Mouse (Mus musculus) mesoderm, embryonic 11.5 days (tissue): ENCODE results near the gene Polr2e.
A peak's percentile ranks its signal among the peaks of the same experiment; 100 is the strongest.

Source experiments
- DNase-seq: peaks from one replicate; pipeline ENCODE4 v3.0.0-alpha.2; 2012; ENCODE audit warnings: low read depth, low spot score

The Polr2e gene

DNA sequence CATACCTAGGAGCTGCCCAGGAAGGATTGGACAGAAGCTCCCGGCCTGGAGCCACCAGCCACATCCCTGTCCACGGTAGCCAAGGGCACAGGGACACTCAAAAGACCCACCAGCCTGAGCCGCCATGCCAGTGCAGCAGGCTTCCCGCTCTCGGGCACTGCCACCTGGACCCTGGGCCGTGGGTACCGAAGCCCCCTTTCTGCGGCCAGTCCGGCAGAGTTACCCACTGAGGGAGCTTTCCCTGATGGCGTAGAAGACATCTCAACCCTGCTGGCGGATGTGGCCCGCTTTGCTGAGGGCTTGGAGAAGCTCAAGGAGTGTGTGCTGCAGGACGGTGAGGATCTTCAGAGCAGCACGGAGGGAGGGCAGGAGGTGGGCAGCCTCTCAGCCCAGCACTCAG lies 21.8 kb downstream of the Polr2e start:
- DNase-seq = no peak

DNA sequence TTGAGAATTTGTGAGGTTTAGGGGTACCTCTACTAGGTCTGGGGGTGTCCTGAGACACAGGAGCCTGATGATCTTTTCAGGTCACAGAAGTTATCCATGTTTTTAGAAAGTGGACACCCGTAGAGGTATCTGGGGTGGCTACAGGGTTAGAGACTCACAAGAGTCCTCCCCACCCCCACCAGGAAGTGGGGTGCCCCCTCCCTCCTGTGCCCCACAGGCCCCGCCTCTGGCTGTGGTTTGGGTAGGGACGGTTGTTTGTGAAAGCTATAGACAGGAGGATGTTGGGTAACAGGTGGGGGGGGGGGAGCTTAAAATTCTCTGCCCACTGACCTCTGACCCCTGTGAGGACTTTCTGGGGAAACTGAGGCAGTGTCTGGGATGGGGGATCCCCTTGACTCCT lies 22.2 kb downstream of the Polr2e start:
- no peak for DNase-seq

DNA sequence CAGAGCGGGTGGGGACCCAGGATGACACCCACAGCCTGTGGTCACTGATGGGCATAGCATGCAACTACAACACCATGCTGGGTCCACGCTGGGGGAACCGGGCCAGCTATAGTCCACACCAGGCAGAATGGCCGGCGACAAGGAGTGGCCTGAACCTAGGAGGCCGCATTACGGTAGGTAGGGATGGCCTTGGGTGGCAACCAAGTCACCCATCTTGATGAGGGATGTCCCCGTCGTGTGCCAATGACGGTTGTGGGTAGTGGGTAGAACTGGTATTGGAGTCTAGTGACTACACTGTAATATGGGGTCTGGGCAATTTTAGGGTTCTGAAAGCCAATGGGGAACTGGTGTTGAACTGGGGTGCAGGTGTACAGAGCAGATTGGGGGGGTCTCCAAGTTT lies 22.7 kb downstream of the Polr2e start:
- no peak for DNase-seq

DNA sequence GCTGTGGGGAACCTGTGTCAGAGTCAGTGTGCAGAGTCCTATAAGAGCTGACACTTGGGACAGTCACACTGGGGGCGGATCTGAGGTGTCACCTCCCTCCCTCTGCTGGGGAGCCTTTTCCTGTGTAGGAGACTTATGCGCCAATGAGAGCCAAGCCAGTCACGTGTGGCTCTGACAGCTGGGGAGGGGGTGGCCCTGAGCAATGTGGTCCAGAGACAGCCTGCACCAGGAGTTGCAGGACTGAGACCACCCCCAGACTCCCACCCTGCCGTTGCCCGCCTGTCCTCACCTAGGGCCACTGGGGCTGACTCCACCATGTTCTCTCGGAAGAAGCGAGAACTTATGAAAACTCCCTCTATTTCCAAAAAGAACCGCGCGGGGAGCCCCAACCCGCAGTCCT lies 23.1 kb downstream of the Polr2e start, which contains the start of gene Arhgap45:
TSS of gene Arhgap45 (plus strand) at position 143 of the 400 bp plus-strand sequence.
- no peak for DNase-seq

DNA sequence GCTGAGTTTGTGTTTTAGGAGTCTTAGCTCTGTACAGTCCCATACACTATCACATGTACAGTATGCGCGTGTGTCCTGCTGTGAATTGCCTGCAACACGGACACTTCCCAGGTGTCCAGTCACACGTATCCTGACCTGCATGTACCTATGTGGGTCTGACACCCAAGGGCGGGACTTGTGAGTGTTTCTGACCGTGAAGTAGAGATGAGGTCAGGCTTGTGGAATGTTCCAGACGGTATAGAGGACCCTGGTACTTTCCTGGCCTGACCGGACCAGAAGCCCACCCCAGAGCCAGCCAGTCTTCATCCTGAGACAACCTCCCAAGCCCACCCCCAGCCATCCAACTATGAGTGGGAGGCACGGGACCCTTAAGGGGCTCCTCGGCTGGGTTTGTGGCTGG lies 24.0 kb downstream of the Polr2e start:
- no peak for DNase-seq

DNA sequence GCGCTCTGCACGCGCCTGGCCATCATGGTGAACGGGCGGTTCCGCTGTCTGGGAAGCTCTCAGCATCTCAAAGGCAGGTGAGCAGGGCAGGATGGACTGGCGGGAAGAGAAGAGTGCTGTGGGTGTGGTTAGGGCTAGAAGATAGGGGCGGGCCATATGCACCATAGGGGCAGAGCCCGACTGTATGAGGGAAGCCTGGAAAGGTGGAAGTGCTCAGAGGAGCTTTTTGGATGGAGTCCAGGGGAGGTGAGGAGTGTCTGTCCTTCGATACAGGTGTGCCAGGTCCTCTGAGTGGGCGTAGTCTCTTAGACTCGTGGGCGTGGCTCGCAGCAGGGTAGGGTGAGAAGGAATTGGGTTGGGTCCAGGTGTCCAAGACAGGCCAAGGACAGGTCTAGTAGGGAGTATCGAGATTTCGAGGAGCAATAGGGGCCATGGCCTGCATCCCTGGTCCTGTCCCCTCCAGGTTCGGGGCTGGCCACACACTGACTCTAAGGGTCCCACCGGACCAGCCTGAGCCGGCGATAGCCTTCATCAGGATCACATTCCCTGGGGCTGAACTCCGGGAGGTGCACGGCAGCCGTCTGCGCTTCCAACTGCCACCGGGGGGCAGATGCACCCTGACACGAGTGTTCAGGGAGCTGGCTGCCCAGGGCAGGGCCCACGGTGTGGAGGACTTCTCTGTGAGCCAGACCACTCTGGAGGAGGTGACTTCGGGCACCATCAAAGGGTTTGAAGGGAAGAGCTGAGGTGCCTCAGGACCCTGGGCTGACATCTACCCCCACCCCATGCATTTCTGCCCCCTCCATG lies 24.9 kb downstream of the Polr2e start:
- no peak for DNase-seq

DNA sequence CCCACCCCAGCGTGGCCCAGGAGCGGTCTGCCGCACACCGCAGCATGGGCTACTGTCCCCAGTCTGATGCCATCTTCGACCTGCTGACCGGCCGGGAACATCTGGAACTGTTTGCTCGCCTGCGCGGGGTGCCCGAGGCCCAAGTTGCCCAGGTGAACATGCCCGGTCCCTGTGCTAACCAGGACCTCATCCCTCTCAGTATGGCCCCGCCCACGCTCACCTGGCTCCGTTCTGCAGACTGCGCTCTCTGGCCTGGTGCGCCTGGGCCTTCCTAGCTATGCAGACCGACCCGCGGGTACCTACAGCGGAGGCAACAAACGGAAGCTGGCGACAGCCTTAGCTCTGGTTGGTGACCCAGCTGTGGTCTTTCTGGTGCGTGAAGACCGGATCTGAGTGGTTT lies 26.0 kb downstream of the Polr2e start:
- no peak for DNase-seq

DNA sequence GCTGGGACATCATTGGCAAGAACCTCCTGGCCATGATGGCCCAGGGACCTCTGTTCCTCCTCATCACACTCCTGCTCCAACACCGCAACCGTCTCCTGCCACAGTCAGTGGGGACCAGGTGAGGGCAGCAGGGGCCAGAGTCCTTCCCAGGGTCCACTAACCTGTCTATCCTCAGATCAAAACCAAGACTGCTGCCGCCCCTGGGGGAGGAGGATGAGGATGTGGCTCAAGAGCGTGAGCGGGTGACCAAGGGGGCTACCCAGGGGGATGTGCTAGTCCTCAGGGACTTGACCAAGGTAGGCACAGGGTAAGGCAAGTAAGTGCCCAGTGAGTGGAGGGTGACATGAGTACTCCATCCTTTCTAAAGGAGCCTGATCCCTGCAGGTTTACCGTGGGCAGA lies 27.9 kb downstream of the Polr2e start:
- no peak for DNase-seq

DNA sequence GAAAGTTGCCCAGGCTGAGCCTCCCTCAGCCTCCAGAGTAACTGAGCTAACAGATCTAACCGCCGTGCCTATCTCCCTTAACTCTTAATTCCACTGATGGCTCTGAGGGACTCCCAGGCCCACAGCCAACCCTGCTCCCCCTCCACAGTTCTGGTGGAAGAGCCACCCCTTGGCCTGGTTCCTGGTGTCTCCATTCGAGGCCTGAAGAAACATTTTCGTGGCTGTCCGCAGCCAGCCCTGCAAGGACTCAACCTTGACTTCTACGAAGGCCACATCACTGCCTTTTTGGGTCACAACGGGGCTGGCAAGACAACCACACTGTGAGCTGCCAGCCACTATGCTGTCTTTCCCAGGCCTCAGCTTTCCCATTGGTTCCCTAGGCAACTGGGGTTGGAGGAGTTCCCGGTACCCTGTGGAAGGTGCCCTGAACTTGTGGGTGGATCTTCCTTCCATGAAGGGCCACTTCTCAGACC lies 35.3 kb downstream of the Polr2e start:
- no peak for DNase-seq

DNA sequence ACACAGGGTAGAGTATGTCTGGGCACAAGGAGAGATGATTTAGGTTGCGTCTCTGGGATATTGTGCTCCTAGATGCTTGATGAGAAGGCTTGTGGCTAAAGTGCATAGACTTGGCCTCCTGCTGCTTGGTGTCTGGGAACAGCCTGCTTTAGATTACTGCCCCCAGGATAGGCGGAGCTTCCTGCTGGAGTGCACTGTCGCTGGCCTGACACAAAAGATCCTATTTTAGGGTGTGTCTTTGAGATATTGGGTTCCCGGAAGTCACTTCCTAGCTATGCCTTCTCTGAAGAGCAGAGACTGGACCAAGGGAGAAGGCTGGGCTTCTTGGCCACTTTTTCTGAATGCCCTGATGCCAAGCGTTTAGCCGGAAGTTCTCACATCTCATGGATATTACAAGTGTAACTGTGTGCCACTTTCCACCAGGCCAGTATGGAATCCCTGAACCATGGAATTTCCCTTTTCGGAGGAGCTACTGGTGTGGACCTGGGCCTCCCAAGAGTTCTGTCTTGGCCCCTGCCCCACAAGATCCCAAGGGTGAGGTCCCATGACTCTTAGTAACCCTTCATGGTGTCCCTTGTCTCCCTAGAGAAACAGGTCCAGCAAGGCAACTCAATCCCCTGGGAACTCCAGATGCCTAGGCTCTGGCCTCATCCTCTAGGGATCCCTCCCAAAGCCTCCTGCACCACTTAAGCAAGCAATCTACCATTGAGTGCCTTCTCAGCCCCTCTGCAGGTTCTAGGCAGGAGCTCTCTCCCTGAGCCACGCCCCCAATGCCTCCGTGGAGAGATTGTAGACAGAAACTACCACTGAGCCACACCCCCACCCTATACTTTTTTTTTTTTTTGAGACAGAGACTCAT lies 36.0 kb downstream of the Polr2e start:
- DNase-seq = no peak

DNA sequence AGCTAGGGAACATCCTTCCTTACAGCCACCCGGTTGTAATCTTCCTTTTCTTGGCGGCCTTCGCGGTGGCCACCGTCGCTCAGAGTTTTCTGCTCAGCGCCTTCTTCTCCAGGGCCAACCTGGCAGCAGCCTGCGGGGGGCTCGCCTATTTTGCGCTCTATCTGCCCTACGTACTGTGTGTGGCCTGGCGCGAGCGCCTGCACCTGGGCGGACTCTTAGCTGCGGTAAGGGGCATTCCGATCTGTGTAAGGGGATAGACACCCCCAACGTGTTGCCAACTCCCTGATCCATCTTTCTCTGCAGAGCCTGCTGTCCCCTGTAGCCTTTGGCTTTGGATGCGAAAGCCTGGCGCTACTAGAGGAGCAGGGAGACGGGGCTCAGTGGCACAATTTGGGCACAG lies 36.8 kb downstream of the Polr2e start:
- DNase-seq = no peak

DNA sequence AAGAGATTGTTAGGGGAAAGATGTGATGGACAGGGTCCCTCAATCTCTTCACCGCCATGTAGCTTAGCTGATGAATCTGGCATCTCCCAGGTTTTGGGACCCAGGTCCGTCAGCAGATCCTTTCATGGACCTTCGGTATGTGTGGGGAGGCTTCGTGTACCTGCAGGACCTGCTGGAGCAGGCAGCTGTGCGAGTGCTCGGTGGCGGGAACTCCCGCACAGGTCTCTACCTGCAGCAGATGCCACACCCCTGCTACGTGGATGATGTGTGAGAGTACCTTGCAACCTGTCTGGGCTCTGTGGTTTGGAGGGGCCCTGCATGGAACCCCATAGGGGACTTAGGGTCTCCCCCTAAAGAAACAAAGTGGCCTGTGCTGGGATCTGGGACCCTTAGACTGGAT lies 37.6 kb downstream of the Polr2e start:
- DNase-seq = no peak

DNA sequence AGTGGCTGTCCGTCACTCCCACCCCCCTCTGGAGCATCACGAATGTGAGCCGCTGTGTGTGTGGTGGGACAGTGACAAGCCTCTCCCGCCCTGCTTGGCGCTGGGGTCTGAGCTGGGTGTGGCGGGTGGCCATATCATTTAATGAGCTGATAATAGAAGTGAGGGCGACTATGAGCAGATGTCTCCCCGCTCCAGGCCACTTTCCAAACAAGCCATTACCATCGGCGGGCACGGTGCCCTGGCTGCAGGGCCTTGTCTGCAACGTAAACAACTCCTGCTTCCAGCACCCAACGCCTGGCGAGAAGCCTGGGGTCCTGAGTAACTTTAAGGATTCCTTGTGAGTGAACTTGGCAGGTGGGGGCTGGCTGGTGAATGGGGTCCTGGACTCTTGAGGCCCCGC lies 41.8 kb downstream of the Polr2e start:
- no peak for DNase-seq

DNA sequence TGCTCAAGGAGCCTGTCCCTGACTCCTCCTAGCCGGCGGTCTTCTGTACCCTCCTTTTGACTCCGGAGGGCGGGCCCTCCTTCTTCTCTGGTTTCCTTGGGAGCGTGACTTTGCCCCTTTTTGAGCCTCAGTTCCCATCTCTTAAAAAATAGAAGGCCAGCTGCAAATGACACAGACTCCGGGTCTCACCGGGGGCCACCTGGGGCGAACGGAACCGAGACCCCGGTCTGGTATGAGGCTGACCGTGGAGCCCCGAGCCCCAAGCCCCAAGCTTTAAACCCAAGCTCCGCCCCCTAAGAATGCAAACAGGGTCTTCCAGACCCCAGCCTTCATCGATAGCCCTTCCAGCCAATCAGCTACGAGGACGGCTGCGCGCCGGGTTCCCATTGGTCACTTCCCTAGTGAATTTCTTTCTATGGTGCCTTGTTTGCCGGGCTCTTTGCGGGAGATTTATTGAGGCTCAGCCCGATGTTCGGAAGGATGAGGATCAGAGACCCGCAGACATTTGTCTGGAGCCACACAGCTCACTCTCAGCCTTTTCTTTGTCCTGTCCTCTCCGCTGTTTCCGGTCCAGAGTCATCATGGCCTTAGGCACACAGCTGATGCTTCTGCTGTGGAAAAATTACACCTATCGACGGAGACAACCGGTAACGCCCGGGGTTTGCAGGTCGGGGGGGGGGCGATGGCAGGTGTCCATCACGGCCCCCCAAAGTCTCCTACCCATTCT lies 42.4 kb downstream of the Polr2e start:
- peak; percentile 95 for DNase-seq

DNA sequence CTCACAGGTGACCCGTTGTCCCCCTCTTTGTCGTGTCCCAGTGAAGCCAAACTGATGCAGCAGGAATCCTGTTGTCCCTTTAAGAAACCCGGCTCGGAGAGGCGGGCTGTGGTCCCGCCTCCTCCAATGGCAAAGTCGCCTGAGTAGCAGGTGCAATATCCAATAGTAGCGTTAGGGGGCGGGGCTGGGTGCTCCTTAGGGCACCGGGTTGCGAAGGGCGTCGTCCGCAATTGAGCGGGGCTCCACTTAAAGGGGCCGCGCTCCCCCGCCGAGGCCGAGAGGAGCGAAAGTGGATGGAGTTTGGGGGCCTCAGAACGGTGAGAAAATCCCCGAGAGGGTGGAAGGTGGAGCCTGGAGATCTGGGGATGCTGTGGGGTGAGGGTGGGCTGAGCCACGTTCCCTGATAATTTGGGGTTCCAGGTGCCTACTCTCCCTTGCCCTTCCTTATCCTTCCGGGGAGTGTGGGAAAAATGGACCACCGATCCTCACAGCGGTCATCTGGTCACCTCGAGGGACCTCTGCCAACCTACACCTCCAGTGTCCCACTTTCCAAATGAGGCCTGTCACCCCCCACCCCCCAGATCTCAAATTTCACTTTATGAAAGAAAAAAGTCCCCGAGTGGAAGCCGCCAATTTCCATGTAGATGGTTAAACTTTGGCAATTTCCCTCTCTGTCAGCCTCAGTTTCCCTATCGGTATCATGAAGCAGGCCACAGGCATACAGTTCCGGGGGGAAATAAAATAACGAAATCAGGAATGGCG lies 43.1 kb downstream of the Polr2e start, which contains the start of gene Abca7:
TSS of gene Abca7 (plus strand) at position 223 of the 762 bp plus-strand sequence.
- DNase-seq = peak; percentile 97

DNA sequence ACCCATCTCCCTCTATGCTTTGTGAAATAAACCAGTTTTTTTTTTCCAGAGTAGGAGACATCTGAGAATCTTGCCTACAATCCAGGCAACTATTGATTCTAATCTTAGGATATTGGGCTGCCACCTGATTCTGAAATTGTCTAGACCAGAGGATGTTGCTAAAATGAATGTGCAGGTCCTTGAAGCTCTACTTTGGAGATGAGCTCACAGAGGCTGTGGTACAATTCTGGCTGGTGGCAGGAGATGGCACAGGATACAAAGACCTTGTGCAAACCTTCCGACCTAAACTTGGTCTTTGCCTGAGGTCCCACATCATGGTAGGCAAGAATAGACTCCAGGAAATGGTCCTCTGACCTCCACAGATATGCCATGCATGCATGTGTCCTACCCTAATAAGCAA lies 44.0 kb downstream of the Polr2e start:
- no peak for DNase-seq

DNA sequence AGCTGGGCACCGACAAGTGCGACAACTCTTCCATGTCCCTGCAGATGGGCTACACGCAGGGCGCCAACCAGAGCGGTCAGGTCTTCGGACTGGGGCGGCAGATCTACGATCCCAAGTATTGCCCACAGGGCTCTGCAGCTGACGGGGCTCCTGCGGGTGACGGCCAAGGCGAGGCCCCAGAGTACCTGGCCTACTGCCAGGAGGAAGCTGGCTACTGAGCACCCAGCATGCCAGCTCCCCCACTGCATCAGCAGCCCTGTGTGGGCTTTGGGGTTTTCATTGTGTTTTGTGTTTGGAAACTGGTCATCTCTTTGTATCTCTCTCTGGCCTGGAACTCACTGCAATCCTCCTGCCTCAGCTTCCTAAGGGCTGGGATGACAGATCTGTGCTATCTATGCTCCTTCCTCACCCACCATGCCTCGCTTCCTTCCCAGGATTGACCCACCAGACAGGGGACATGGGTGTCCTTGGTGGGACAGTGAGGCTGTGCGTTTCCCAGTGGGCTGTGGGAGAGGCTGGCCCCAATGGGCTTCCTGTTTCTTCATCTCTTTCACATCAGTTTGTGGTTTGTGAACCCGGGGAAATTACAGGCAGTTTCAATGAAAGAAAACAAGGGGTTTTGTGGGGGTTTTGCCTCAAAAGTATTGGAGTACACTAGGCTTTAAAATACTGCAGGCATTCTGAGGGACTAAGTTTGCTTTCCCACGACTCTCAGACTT lies 45.0 kb downstream of the Polr2e start:
- DNase-seq = no peak

DNA sequence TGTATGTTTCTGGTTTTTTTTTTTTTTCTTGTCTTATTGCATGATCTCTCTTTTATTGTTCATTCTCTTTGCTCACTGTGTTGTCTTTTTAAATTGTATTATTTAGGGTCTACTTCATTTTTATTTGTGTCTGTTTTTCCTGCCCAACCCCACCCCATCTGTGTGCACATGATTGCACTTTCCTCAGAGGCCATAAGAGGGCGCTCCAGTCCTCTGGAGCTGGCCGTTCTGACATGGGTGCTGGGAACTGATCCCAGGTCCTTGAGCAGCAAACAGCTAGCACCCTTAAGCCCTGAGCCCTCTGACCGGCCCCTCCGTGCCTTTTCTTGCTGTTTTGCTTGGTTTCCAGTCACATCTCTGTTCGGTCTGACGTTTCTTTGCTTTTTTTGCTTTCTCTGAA lies 48.0 kb downstream of the Polr2e start:
- DNase-seq = no peak

DNA sequence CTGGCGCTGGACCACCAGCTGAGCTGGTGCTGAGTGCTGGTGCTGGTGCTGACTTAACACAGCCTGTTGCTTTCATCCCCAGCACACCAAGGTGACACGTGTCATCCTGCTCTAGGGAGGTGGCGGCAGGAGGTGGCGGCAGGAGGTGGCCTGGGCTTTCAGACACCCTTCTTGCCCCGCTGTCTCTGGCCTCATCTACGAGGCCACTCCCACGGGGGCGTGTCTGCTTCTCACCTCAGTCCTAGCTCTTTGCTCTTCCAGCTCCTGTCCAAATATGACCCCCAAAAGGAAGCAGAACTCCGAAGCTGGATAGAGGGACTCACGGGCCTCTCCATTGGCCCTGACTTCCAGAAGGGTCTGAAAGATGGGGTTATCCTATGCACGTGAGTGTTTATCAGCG lies 48.5 kb downstream of the Polr2e start:
- no peak for DNase-seq

DNA sequence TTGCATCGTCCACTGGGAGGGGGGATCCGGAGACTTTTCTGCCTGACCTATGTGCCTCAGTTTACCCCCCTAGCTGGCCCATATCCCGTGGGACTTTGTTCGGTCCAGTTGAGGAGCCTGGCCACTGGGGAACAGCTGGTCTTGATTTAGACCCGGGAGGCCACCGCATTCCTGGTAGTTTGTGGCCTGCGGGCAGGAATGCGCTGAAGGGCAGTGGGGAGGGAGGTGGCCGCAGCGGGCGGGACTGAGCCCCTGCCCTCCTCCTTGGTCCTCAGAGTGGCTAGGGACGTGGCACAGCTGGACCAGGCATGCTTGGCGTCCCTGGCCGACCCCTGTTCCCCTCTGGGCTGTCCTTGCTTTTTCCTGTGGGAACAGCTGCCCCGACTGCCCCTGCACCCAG lies 49.7 kb downstream of the Polr2e start:
- peak; percentile 66 for DNase-seq
